Comparison of ENCODE assay signal across 22 mouse cellular contexts in the genomic region with DNA sequence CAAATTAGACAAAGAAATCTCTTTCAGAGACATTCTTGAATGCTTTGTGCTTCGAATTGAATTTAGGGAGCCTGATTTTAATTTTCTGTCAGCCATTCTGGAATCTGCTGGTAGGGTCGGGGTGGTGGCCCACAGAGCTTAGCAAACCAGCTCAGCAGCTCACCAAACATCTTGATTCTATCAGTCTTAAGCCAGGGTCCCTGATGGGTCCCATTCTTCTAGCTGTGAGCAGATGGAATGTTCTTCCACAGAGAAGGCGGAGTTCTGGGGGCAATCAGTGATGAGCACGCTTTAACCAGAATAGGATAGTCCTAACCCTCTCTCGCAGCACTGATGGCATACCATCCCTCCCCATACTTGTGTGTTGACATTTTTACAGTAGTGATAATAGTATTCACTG. TPM values are rescaled to one million over a fixed set of nuclear protein-coding genes. Genes with fewer than 3 reads are reported as not detected.
DNase-seq lines count a peak whose midpoint lies in the region; ATAC-seq and TF ChIP-seq lines count a peak whose summit lies in the region.
"Had no signal": no experiment of that assay in that cellular context is flagged by ENCODE, and none has a peak within 500 bp of the region (broad histone marks: within the 10 kb centered on the region; RNA-seq: fewer than 3 reads in every experiment).

No protein-coding gene starts in this region.

- H3K27ac ChIP-seq in forebrain, embryonic 10.5 days = peak overlapping the region; percentile 56; the same call in 1 of the 2 replicates
- no peak overlapping the region for H3K27ac ChIP-seq in forebrain, embryonic 13.5 days
- H3K27ac ChIP-seq in embryonic facial prominence, embryonic 14.5 days (replicated peaks; ENCODE audit: low read depth, low read length) = peak overlapping the region; percentile 68
- peak overlapping the region; percentile 28; the same call in 1 of the 2 replicates for H3K27ac ChIP-seq in limb, embryonic 14.5 days (replicated peaks; ENCODE audit: low read depth, low read length)
- H3K27ac ChIP-seq in kidney, embryonic 15.5 days = no peak overlapping the region
- H3K27ac ChIP-seq: heart, embryonic 15.5 days; hindbrain, embryonic 15.5 days; liver, embryonic 12.5 days; midbrain, embryonic 10.5 days had no signal

- WGBS in forebrain, embryonic 10.5 days = 68% methylated on average over 5 of the region's 5 CpGs
- WGBS in forebrain, embryonic 13.5 days = 48% methylated on average over 5 of the region's 5 CpGs
- 47% methylated on average over 5 of the region's 5 CpGs for WGBS in embryonic facial prominence, embryonic 14.5 days
- WGBS in limb, embryonic 14.5 days = 44% methylated on average over 5 of the region's 5 CpGs
- 64% methylated on average over 5 of the region's 5 CpGs for WGBS in kidney, embryonic 15.5 days

- H3K36me3 ChIP-seq in forebrain, embryonic 10.5 days (replicated peaks) = peaks cover 4% of the 10 kb centered on the region; the same call in 1 of the 2 replicates
- H3K36me3 ChIP-seq in forebrain, embryonic 13.5 days (ENCODE audit: poor library complexity, severe bottlenecking) = no peaks in the 10 kb centered on the region
- no peaks in the 10 kb centered on the region for H3K36me3 ChIP-seq in embryonic facial prominence, embryonic 14.5 days (ENCODE audit: control insufficient read depth, insufficient read depth, low read length)
- H3K36me3 ChIP-seq in limb, embryonic 14.5 days (ENCODE audit: control insufficient read depth, insufficient read depth, low read length) = no peaks in the 10 kb centered on the region
- H3K36me3 ChIP-seq in kidney, embryonic 15.5 days = no peaks in the 10 kb centered on the region
- H3K36me3 ChIP-seq: heart, embryonic 15.5 days; hindbrain, embryonic 15.5 days; liver, embryonic 12.5 days; midbrain, embryonic 10.5 days had no signal

- H3K9ac ChIP-seq in forebrain, embryonic 13.5 days = no peak overlapping the region
- H3K9ac ChIP-seq in embryonic facial prominence, embryonic 14.5 days (ENCODE audit: low read depth, low read length) = no peak overlapping the region
- no peak overlapping the region for H3K9ac ChIP-seq in limb, embryonic 14.5 days (ENCODE audit: low read depth, low read length, severe bottlenecking)
- H3K9ac ChIP-seq in kidney, embryonic 15.5 days = no peak overlapping the region
- H3K9ac ChIP-seq: heart, embryonic 15.5 days; hindbrain, embryonic 15.5 days; liver, embryonic 12.5 days had no signal

- no peak for DNase-seq in forebrain, embryonic 10.5 days (ENCODE audit: extremely low spot score, low spot score)
- peak; percentile 33 for DNase-seq in R1 (ENCODE audit: low read depth, low spot score)
- DNase-seq in embryonic facial prominence, embryonic 14.5 days (ENCODE audit: low spot score) = peak; percentile 59
- no peak for DNase-seq in limb, embryonic 14.5 days (ENCODE audit: low spot score)
- DNase-seq in cerebellum, postnatal 36 days = no peak
- DNase-seq in spleen, postnatal 36 days (ENCODE audit: low spot score in 2 of 2) = no peak
- DNase-seq: adrenal gland, postnatal 36 days; cerebellum, adult 9-10 months; gastrocnemius, postnatal 36 days; heart, postnatal 36 days; kidney, adult 9 months; kidney, postnatal 36 days had no signal

- no peaks in the 10 kb centered on the region for H3K27me3 ChIP-seq in forebrain, embryonic 10.5 days (ENCODE audit: poor library complexity, severe bottlenecking)
- no peaks in the 10 kb centered on the region for H3K27me3 ChIP-seq in forebrain, embryonic 13.5 days
- H3K27me3 ChIP-seq in embryonic facial prominence, embryonic 14.5 days (replicated peaks; ENCODE audit: control insufficient read depth, insufficient read depth, low read length) = no peaks in the 10 kb centered on the region
- no peaks in the 10 kb centered on the region for H3K27me3 ChIP-seq in limb, embryonic 14.5 days (ENCODE audit: control insufficient read depth, insufficient read depth, low read length)
- no peaks in the 10 kb centered on the region for H3K27me3 ChIP-seq in kidney, embryonic 15.5 days
- H3K27me3 ChIP-seq: heart, embryonic 15.5 days; hindbrain, embryonic 15.5 days; liver, embryonic 12.5 days had no signal

- no peak for ATAC-seq in forebrain, embryonic 13.5 days
- ATAC-seq in embryonic facial prominence, embryonic 14.5 days (ENCODE audit: low read depth) = peak; percentile 14; the same call in 1 of the 2 replicates
- no peak for ATAC-seq in limb, embryonic 14.5 days (ENCODE audit: low FRiP score, low read depth)
- no peak for ATAC-seq in kidney, embryonic 15.5 days (replicated peaks; ENCODE audit: low FRiP score)
- ATAC-seq: CD4-positive, CD25-positive, alpha-beta regulatory T cell, adult 4 months; liver, embryonic 12.5 days; midbrain, embryonic 16.5 days had no signal

- TF ChIP-seq POLR2A in limb, embryonic 14.5 days (IDR thresholded peaks at IDR 0.05; ENCODE audit: borderline replicate concordance, extremely low read depth, insufficient read depth, insufficient read length) = no peak

- H3K9me3 ChIP-seq in forebrain, embryonic 10.5 days = no peaks in the 10 kb centered on the region
- no peaks in the 10 kb centered on the region for H3K9me3 ChIP-seq in forebrain, embryonic 13.5 days (replicated peaks)
- H3K9me3 ChIP-seq in embryonic facial prominence, embryonic 14.5 days (ENCODE audit: control insufficient read depth, low read length) = no peaks in the 10 kb centered on the region
- H3K9me3 ChIP-seq in limb, embryonic 14.5 days (ENCODE audit: control insufficient read depth, low read length) = no peaks in the 10 kb centered on the region
- no peaks in the 10 kb centered on the region for H3K9me3 ChIP-seq in kidney, embryonic 15.5 days (replicated peaks)
- H3K9me3 ChIP-seq: heart, embryonic 15.5 days; hindbrain, embryonic 15.5 days; liver, embryonic 12.5 days; midbrain, embryonic 10.5 days had no signal

- no peak overlapping the region for H3K4me3 ChIP-seq in forebrain, embryonic 10.5 days
- H3K4me3 ChIP-seq in forebrain, embryonic 13.5 days = no peak overlapping the region
- no peak overlapping the region for H3K4me3 ChIP-seq in embryonic facial prominence, embryonic 14.5 days (ENCODE audit: low read depth, low read length)
- no peak overlapping the region for H3K4me3 ChIP-seq in limb, embryonic 14.5 days (replicated peaks; ENCODE audit: low read length)
- H3K4me3 ChIP-seq in kidney, embryonic 15.5 days (replicated peaks) = no peak overlapping the region
- H3K4me3 ChIP-seq: erythroblast, embryonic 14.5 days; heart, embryonic 15.5 days; hindbrain, embryonic 15.5 days; liver, embryonic 12.5 days; midbrain, embryonic 10.5 days; myocyte had no signal

- H3K4me2 ChIP-seq in forebrain, embryonic 13.5 days = no peak overlapping the region
- no peak overlapping the region for H3K4me2 ChIP-seq in embryonic facial prominence, embryonic 14.5 days (ENCODE audit: low read depth, low read length)
- H3K4me2 ChIP-seq in limb, embryonic 14.5 days (replicated peaks; ENCODE audit: low read depth, low read length, severe bottlenecking) = no peak overlapping the region
- H3K4me2 ChIP-seq in kidney, embryonic 15.5 days = no peak overlapping the region
- H3K4me2 ChIP-seq: heart, embryonic 15.5 days; hindbrain, embryonic 15.5 days; liver, embryonic 12.5 days had no signal

- H3K4me1 ChIP-seq in forebrain, embryonic 10.5 days = peaks cover 74% of the 10 kb centered on the region
- peaks cover 50% of the 10 kb centered on the region for H3K4me1 ChIP-seq in forebrain, embryonic 13.5 days
- H3K4me1 ChIP-seq in embryonic facial prominence, embryonic 14.5 days (ENCODE audit: control insufficient read depth, insufficient read depth, low read length) = peaks cover 43% of the 10 kb centered on the region
- peaks cover 70% of the 10 kb centered on the region for H3K4me1 ChIP-seq in limb, embryonic 14.5 days (ENCODE audit: control insufficient read depth, insufficient read depth, low read length)
- peaks cover 64% of the 10 kb centered on the region for H3K4me1 ChIP-seq in kidney, embryonic 15.5 days

RNA-seq across cellular contexts. Expression of gene Flnb, which starts 37.7 kb away (rescaled TPM):
- 22.9 and 24.2 TPM in 2 replicates for polyA plus RNA-seq in forebrain, embryonic 10.5 days (2016; fragmentation: Nextera tagmentation; extraction: Ambion mirVana)
- polyA plus RNA-seq in forebrain, embryonic 13.5 days (2015; fragmentation: Nextera tagmentation; extraction: Ambion mirVana) = 8.7 TPM in 2 replicates
- polyA plus RNA-seq in embryonic facial prominence, embryonic 14.5 days (2014; fragmentation: Nextera tagmentation; extraction: Ambion mirVana) = 26.7 and 29.8 TPM in 2 replicates
- 58.7 and 65.2 TPM in 2 replicates for polyA plus RNA-seq in limb, embryonic 14.5 days (2012; rRNA removed)
- polyA plus RNA-seq in limb, embryonic 14.5 days (2014; fragmentation: Nextera tagmentation; extraction: Ambion mirVana) = 39.4 and 46.5 TPM in 2 replicates
- 19.4 and 20.6 TPM in 2 replicates for polyA plus RNA-seq in kidney, embryonic 15.5 days (2015; fragmentation: Nextera tagmentation; extraction: Ambion mirVana)

Comparison
In these comparisons a context has a peak if more than half of its experiments do, and no peak if none do; other contexts are left out.
1. H3K27ac ChIP-seq: peak in forebrain, embryonic 10.5 days (single experiment), embryonic facial prominence, embryonic 14.5 days (single experiment) and limb, embryonic 14.5 days (single experiment); none in forebrain, embryonic 13.5 days (single experiment) and kidney, embryonic 15.5 days (single experiment).
2. DNase-seq: peak in R1 (single experiment) and embryonic facial prominence, embryonic 14.5 days (single experiment); none in forebrain, embryonic 10.5 days (single experiment), limb, embryonic 14.5 days (single experiment), cerebellum, postnatal 36 days (0 of 2) and spleen, postnatal 36 days (0 of 2).